Mouse (Mus musculus) c-Kit-positive CD71-positive TER-119-positive erythroid progenitor cells, embryonic 14.5 days (primary cell): ENCODE results near the gene Aak1.

Source experiments
- DNase-seq: peaks from one replicate; pipeline ENCODE4 v3.0.0-alpha.2; 2013; ENCODE audit warnings: low spot score

Aak1 gene

DNA sequence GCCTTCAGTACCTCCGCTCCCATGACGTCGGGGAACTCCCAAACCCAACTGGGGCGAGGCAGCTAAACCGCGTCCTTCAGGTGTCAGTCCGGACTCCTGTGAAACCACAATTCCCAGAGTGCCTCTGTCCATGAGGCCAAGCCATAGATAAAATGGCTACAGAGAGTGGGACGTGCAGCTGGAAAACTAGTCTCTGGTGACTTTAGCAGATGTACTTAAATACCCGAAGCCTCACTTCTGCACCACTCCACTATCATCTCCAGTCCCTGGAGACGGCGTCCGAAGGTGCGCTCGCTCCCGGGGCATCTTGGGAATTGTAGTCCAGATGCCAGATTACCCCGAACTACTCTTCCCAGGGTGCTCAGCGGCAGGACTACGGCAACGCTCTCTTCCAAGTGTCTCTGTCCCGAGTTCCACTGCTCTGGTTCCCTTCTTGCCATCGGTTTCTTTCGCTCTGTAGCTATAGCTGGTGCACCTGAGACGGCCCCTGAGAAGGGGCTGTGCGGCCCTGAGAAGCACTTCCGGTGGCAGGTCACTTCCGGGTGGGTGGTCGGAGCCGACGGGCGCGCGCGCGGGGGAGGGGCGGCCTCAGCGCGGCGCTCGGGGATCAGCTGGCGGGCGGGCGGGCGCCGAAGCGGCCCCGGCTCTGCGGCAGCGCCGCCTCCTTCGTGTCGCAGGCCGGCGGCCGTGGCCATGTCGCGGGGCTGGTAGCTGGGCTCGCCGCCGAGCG lies at the start of gene Aak1:
Gene Aak1 (plus strand): TSS at position 603 of the 730 bp plus-strand sequence.
- peak; percentile 83 for DNase-seq

- DNase-seq: no peak
Measured at GRCm38 (mm10) chr6:86800467-86800866, 48.9 kb upstream of the Aak1 start.

- DNase-seq: no peak
Measured at GRCm38 (mm10) chr6:86801431-86801830, 47.9 kb upstream of the Aak1 start.

- DNase-seq: no peak
Measured at GRCm38 (mm10) chr6:86804646-86805045, 44.7 kb upstream of the Aak1 start.

DNA sequence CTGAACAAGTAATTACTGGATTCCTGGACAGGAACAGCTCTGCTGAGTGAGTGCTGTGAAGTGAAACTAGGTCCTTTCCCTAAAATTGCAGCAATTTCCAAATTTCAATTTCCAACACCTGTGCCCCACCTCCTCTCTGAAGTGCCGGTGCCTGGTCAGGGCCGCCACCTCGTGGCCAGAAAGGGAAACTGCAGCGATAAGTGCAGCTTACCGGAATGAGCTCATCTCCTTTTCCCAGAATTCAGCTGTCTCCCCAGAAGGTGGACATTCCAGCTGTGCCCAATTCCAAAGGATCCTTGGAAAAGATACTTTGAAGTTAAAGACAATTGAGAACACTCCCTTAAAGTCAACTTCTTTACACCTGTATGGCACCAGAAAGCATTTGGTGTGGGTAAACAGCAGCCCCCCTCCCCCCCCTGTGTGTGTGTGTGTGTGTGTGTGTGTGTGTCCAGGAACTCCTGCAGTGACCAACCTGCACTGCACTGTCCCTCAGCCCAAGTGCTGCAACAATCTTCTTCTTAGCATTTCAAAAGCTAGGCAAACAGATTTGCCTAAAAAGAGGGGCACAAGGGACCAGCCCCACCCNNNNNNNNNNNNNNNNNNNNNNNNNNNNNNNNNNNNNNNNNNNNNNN lies 42.7 kb upstream of the Aak1 start:
- peak; percentile 49 for DNase-seq

DNA sequence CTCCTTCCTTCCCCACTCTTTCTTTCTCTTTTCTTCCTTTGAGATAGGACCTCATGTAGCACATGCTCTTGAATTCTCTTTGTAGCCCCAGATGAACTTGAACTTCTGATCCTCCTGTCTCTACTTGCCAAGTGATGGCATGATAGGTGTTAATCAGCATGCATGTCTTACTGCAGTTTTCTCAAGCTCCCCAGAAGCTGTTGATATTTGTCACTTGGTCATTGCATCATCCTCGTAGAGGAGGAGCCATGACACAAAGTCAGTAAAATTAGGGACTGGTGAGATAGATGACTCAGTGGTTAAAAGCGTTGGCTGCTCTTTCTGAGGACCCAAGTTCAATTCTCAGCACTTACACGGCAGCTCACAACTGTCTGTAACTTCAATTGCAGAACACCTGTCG lies 36.4 kb upstream of the Aak1 start:
- no peak for DNase-seq

DNA sequence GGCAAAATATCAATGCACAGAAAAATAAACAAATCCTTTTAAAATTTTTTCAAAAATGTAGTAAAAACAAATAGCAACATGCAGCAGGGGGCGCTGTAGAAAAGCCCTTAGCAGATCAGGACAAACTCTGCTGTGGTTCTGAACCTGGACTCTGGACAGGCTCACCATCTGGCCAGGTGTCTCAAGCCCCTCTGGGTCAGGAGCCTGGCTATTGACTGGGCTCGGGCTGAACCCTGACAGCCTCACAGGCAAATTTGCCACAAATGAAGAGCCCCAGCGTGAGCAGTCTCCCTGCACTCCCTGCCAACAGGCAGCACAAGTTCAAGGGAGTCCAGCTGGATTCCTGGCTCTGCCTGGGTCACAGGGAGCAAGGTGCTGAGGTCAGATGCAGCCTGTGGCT lies 36.0 kb upstream of the Aak1 start:
- DNase-seq: peak; percentile 29

DNA sequence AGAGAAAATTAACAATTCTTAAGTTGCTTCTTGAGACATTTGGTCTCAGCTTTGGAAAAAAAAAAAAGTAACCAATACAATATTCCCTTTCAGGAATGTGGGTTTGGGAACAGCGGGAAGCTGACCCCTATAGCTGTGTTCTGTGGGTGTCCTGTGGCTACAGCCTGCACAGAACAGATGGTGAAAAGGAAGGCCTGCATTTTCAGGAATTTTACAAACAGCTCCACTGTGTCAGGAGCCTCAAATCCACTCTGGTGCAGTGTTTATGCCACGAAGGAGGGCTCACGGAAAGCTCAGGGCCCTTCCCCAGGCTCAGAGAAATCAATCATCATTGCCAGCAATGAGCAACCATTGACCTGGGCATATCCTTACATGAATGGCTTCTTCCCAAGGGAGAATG lies 34.4 kb upstream of the Aak1 start:
- DNase-seq: no peak

- no peak for DNase-seq
Measured at GRCm38 (mm10) chr6:86815436-86815835, 33.9 kb upstream of the Aak1 start.

- DNase-seq: no peak
Measured at GRCm38 (mm10) chr6:86816586-86816985, 32.7 kb upstream of the Aak1 start.

DNA sequence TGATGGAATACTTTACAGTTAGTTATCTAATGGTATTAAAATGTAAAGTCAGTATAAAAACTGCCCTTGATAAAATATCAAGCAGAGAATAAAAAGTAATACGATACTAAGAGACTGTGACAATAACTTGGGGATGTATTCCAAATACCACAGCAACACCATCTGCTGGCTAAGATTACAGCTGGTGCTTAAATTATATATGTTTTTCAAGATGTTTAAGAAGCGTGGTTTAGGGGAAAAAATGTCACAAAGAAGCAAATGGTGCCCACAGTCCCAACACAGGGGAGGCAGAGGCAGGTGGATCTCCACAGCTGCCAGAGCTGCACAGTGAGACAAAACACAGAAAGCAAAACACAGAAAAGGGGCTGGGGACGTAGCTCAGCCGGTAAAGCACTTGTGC lies 30.4 kb upstream of the Aak1 start:
- DNase-seq: no peak

GRCm38 (mm10) chr6:86819926-86820325 lies 29.4 kb upstream of the Aak1 start:
- no peak for DNase-seq

DNA sequence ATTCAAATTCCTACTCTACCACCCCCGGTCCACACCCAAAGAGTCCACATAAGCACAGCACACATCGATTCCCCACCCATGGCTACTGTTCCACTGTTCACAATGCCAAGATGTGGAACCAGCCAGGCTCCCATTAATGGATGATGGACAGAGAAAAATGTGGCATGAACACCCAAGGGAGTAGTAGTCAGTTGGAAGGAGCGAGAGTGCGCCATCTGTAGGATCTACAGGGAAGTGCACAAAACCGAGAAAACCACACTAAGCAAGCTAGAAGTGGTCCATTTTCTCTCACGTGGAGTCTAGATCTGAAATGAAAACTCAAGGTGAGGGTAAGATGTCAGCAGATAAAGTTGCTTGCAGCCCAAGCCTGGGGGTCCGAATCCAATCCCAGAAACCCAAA lies 28.6 kb upstream of the Aak1 start:
- peak; percentile 36 for DNase-seq

- no peak for DNase-seq
Measured at GRCm38 (mm10) chr6:86822285-86823050, 26.8 kb upstream of the Aak1 start.

GRCm38 (mm10) chr6:86823051-86823431 lies 26.3 kb upstream of the Aak1 start:
- no peak for DNase-seq

- DNase-seq: no peak
Measured at GRCm38 (mm10) chr6:86823824-86824223, 25.5 kb upstream of the Aak1 start.

DNA sequence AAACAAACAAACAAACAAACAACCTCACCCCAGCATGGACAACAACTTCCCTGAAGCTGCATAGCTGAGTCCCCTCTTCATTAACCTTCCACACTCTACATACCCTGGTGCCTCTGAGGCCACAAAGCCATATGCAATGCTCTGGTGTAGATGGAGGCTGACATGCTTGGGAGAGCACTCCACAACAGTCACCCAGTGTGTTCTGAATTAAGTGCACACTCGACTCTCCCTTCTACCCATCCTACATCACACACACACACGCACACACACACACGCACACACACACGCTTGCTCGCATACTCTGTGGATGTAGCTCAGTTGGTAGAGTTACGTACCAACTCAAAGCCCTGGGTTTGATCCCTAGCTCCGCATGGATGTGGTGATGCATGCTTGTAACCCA lies 24.9 kb upstream of the Aak1 start:
- DNase-seq: no peak

GRCm38 (mm10) chr6:86827432-86827831 lies 21.9 kb upstream of the Aak1 start:
- DNase-seq: no peak

DNA sequence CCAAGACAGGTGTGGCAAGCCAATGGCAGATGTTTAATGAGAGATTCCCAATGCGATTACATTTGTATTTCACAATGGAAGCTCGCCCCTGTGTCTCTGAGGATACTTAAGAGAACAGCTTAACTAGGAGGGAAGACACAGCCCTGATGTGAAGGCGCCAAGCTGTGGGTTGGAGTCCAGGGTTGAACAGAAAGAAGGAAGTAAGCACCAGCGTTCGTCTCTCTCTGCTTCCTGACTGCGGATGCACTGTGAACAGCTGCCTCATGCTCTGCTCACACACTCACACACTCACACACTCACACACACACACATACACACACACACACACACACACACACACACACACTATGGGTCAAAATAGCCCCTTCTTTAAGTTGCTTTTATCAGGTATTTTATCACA lies 19.5 kb upstream of the Aak1 start:
- no peak for DNase-seq

DNA sequence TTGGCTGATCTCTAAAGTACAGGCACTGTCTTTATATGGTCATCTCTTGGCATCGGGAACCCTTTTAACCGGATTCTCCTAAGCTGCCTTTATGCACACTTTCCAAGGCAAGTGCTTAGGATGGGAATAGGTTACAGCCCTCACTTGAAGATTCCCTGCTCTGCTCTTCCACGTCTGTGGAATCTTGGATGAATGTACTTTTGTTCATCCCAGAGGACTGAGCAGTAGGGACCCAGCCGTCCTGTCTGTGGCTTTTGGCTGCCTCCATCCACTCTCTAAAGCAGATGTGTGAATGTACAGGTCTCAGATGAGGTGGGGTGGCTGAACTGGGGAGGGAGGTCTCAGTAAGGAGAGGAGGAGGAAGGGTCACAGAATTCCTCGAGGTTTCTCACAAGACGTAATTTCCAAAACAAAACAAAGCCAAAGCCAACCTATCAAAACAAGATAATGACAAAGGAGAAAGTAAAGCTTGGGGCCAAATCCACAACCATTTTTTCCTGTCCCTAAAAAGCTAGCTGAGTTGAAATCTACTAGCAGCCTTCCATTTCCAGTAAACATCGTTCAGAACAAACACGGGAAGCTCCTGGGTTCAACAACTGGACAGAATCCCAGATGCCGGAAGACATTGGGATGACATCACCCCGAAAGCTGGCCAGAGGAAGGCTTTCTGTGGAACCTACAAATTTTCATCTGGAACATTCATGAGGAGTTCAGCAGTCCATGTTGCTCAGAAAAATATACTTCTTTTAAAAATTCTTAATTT lies 18.4 kb upstream of the Aak1 start:
- DNase-seq: no peak

DNA sequence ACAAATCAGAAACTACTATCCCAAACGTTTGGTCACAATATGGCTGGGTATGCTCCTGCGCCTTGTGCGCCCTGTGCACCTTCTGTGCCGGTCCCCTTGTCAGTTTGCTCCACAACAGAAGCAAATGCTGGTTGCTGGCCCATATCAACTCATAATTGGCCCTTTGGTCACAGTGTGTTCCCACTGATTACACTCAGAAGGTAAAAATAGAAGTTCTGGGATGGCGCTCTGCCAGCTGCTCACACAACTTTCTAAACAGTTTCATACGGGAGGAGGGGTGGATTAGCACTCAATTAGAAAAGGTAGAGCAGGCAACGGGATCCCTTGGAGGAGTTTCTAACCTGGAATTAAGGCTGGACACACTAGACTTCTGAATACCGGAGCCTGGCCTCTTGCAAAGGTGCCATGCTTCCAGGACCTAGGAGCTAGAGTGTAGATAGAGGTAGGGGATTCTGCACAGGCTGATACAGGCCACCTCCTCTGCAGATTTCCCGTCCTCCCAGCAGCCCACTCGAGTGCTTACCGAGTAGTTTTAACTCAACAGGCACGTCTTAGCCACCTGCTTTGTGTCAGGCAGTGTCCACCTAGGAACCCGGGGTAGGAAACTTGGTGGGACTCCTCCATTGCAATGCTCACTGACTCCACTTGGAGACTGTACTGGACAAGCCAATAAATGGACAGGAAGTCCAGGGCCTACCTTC lies 16.4 kb upstream of the Aak1 start:
- DNase-seq: no peak

DNA sequence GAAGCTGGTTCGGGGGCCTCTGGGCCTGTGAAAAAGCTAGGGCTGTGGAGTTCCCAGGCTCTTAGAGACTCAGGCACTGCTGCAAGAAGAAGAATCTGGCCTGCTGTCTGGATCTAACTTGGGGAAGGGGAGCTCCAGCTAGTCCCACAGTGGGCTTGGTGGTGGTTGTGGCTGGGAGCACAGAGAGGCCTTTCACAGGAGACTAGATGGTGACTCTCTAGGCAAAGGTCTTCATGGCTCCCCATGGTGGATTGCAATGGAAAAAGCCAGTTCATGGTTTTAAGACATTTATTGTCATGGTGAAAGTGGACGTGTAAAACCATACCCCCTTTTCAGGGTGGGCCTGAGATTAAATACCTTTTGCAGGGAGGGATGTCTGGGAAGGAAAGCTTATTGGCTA lies 10.2 kb upstream of the Aak1 start:
- no peak for DNase-seq
